In the genomic region with DNA sequence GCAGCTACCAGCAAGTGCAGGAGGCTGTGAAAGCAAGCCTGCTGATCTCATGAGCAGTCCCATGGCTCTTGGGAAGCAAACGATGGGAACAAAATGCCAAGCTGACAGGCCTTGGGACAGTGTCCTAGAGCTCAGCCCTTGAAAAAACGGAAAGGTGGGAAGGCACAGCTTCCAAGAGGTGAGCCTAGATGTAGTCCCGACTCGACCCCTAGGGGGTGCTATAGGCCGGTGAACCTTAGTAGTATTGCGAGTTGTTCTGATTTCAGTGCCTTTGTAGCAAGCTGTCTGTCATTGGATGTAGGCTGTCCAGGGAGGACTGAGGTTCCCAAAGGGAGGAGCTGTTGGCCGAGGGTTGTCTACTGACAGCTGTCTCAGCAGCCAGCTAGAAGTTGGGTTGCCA, we compare ENCODE assay signal across 9 mouse cellular contexts. TPM values are rescaled to one million over a fixed set of nuclear protein-coding genes. Genes with fewer than 3 reads are reported as not detected.
DNase-seq lines count a peak whose midpoint lies in the region; ATAC-seq lines count a peak whose summit lies in the region.
"Had no signal": no experiment of that assay in that cellular context is flagged by ENCODE, and none has a peak within 500 bp of the region (broad histone marks: within the 10 kb centered on the region; RNA-seq: fewer than 3 reads in every experiment).

No protein-coding gene starts in this region.

- H3K27me3 ChIP-seq in liver, embryonic 13.5 days, result no peaks in the 10 kb centered on the region

- 8% methylated on average over 7 of the region's 7 CpGs for WGBS in liver, embryonic 13.5 days (ENCODE audit: insufficient replicate concordance)

- H3K27ac ChIP-seq in liver, embryonic 13.5 days, result no peak overlapping the region
- H3K27ac ChIP-seq: heart, embryonic 13.5 days had no signal

- H3K4me1 ChIP-seq in liver, embryonic 13.5 days (replicated peaks), result no peaks in the 10 kb centered on the region
- H3K4me1 ChIP-seq: heart, embryonic 13.5 days had no signal

- H3K9ac ChIP-seq in liver, embryonic 13.5 days, result no peak overlapping the region
- H3K9ac ChIP-seq: heart, embryonic 13.5 days had no signal

- no peak overlapping the region for H3K4me3 ChIP-seq in liver, embryonic 13.5 days (replicated peaks)
- H3K4me3 ChIP-seq: heart, embryonic 13.5 days had no signal

- H3K9me3 ChIP-seq in liver, embryonic 13.5 days (replicated peaks), result no peaks in the 10 kb centered on the region
- H3K9me3 ChIP-seq: heart, embryonic 13.5 days had no signal

- DNase-seq in 416B (ENCODE audit: low read depth) (peak; percentile 61), MEL-GATA-1-ER (ENCODE audit: extremely low read depth, low read depth) (peak; percentile 9)
- peak; percentile 59 for DNase-seq in cerebellum, adult 8-10 months
- peak; percentile 85 to 89 for DNase-seq in frontal cortex, postnatal 36 days (ENCODE audit: low spot score in 2 of 2)
- peak; percentile 83 for DNase-seq in kidney, postnatal 10 days
- DNase-seq in liver, embryonic 13.5 days, result peak; percentile 29
- peak; percentile 56 for DNase-seq in retina, postnatal 7 days (ENCODE audit: low read depth, low spot score)
- peak; percentile 44 for DNase-seq in urinary bladder, adult 2 months (ENCODE audit: low spot score)

- no peak overlapping the region for H3K4me2 ChIP-seq in liver, embryonic 13.5 days
- H3K4me2 ChIP-seq: heart, embryonic 13.5 days had no signal

- no peak for ATAC-seq in liver, embryonic 13.5 days (ENCODE audit: low read depth)

- H3K36me3 ChIP-seq in liver, embryonic 13.5 days, result no peaks in the 10 kb centered on the region
- H3K36me3 ChIP-seq: heart, embryonic 13.5 days had no signal

RNA-seq across cellular contexts. Expression of a gene that starts 49.7 kb away (rescaled TPM):
- polyA plus RNA-seq in liver, embryonic 13.5 days (2015; fragmentation: Nextera tagmentation; extraction: Ambion mirVana), result 0.16 and 0.30 TPM in 2 replicates
- polyA plus RNA-seq in urinary bladder, adult 2 months (2012; rRNA removed), result 0.09 and 0.10 TPM in 2 replicates

Comparison
In these comparisons a context has a peak if more than half of its experiments do, and no peak if none do; other contexts are left out.
1. DNase-seq: peak in every context shown above with its lines; median percentile 87 in frontal cortex, postnatal 36 days; 83 in kidney, postnatal 10 days; 61 in 416B; 59 in cerebellum, adult 8-10 months; 56 in retina, postnatal 7 days; 44 in urinary bladder, adult 2 months; 29 in liver, embryonic 13.5 days; 9 in MEL-GATA-1-ER.